Mouse (Mus musculus): ENCODE results near the gene Pecr.
A peak's percentile ranks its signal among the peaks of the same experiment; 100 is the strongest.
"Not testable (repeated sequence)": the region's sequence is repeated elsewhere in the genome, so short reads cannot be mapped to it uniquely, and the experiment has no call there.

The Pecr gene

GRCm38 (mm10) chr1:72288527-72289150, 4.5 kb upstream of the Pecr start:
- DNase-seq (ENCODE audit: low spot score in 2 of 2) = no peak

- DNase-seq (ENCODE audit: low spot score in 2 of 2) = no peak
Measured at GRCm38 (mm10) chr1:72287893-72288292, 3.8 kb upstream of the Pecr start.

DNA sequence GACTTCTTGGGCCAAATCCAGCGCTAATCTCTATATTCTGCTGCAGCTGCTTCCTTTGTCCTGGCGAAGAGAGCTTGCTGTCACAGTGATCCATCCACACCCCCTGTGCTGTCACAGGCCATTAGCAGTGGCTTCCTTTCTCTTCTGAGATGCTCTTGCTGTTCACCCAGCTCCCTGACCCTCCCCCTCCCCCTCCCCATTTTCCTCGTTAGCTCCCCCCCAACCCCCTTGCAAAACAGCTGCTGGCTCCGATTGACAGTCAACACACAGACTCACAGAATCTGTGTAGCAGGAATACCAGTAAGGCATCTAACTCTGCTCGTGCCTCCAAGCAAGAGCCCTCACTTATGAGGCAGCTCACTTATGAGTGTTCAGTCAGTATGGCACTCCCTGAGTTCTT, 2.8 kb upstream of the Pecr start:
- no peak for DNase-seq (ENCODE audit: low spot score in 2 of 2)

GRCm38 (mm10) chr1:72284539-72284938, 425 bp upstream of the Pecr start:
- no peak for DNase-seq (ENCODE audit: low spot score in 2 of 2)

DNA sequence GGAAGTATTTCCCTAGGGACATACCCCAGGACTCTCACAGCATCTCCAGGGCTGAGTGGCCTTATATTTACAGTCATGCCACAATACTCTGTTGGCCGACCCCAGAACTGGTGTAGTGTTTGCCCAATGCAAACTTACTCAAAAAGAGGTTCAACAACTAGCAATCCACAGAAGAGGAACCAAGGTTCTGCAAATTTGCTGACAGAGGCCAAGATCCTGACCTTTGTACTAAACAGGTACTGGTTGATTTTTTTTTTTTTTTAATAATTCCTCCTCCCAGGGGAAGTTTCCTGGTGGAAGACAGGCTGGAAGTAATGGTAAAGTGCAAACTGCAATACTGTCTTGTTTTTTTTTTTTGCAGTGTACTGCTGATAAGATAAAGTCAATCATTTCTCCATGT, 1.5 kb downstream of the Pecr start:
- no peak for DNase-seq (ENCODE audit: low spot score in 2 of 2)

DNA sequence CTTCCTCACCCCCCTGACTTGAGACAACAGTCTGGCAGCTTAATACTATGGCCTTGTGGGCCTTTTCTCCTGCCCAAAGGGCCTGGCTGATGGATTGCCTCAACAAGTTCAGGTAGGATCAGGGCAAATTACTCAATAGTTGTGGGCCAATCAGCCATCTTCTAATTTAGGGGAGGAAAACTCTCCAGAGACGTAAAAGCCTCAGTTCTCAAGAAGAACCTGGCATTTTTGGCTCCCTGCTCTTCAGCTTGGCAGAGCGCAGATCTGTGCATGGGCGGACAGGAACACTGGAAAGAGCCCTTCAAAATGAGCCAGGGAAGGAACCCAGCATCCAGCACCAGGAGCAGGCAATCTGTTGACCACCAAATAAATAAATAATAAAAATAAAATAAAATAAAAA, 6.0 kb downstream of the Pecr start:
- no peak for DNase-seq (ENCODE audit: low spot score in 2 of 2)

DNA sequence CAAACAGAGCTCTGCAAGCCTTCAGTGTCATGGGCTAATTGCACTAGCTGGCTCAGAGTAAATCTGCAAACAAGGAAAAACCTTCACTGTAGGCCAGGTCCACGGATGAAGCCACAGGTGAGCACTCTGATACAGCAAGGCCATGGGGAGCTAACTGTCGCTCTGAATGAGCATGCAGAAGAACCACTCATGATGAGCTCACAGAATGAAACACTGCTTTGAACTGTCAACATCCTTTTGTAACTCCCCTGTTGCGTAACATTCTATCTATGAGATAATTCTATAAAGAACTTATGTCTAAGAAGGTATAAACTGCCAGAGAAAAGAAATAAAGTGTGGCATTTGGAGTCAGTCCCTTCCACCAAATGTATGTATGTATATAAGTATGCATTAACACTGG, 21.0 kb downstream of the Pecr start:
- DNase-seq (ENCODE audit: low spot score in 2 of 2) = no peak

- DNase-seq (ENCODE audit: low spot score in 2 of 2) = no peak
Measured at GRCm38 (mm10) chr1:72256381-72257256, 27.5 kb downstream of the Pecr start.

DNA sequence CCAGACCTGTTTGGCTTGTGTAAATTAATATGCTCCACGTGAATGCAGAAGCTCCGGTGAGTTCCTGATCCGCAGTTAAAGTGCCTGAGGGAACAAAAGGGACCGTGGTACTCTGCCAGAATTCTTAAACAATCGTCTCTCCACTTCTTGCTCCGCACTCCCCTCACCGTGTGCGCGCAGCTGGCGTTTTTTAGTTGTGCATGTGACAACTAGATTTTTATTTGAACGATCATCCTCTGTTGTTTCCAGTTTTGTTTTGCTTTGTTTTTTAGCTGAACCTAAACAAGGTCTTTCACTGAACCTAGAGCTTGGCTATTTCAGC, 28.3 kb downstream of the Pecr start:
- no peak for DNase-seq (ENCODE audit: low spot score in 2 of 2)

- DNase-seq (ENCODE audit: low spot score in 2 of 2) = peak in 1 of 2 experiments; percentile 48
Measured at GRCm38 (mm10) chr1:72255062-72255853, 28.9 kb downstream of the Pecr start.

GRCm38 (mm10) chr1:72254545-72255061, 29.5 kb downstream of the Pecr start:
- DNase-seq (ENCODE audit: low spot score in 2 of 2) = peak; percentile 86 to 89

- no peak for DNase-seq (ENCODE audit: low spot score in 2 of 2)
Measured at GRCm38 (mm10) chr1:72253881-72254491, 30.1 kb downstream of the Pecr start.

GRCm38 (mm10) chr1:72251806-72252205, 32.3 kb downstream of the Pecr start:
- no peak for DNase-seq (ENCODE audit: low spot score in 2 of 2)

DNA sequence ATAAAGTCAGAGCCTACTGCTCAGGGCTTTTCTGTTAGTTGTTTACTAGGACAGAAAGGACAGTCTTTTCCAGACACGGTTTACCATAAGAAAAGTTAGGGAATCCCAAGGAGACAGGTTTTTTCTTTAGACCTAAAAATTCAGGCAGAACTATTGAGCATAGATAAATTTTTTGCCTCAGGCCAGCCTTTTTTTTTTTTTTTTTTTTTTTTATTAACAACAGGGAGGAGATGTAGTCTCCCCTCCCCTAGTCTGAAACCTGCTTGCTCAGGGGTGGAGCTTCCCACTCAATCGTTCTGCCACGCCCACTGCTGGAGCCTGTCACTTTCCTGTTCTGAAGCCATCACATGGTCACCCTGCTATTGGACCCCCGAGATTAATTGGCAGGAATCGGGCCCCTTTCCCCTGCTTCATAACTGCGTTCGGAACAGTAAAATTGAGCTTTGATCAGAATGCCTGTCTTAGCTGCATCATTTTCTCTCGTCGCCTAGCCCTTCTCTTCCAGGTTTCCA, 35.8 kb downstream of the Pecr start:
- not testable (repeated sequence) for DNase-seq (ENCODE audit: low spot score in 2 of 2)

- DNase-seq (ENCODE audit: low spot score in 2 of 2) = no peak
Measured at GRCm38 (mm10) chr1:72244317-72245036, 39.6 kb downstream of the Pecr start.

GRCm38 (mm10) chr1:72243656-72244316, 40.3 kb downstream of the Pecr start:
- DNase-seq (ENCODE audit: low spot score in 2 of 2) = peak; percentile 94 to 95

- no peak for DNase-seq (ENCODE audit: low spot score in 2 of 2)
Measured at GRCm38 (mm10) chr1:72242581-72243143, 41.5 kb downstream of the Pecr start.

DNA sequence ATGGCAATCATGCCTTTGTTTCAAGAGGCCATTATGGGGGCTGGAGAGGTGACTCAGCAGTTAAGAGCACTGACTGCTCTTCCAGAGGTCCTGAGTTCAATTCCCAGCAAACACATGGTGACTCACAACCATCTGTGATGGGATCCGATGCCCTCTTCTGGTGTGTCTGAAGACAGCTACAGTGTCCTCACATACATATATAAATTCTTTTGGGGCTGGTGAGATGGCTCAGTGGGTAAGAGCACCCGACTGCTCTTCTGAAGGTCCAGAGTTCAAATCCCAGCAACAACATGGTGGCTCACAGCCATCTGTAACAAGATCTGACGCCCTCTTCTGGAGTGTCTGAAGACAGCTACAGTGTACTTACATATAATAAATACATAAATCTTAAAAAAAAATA, 45.0 kb downstream of the Pecr start:
- not testable (repeated sequence) for DNase-seq (ENCODE audit: low spot score in 2 of 2)

DNA sequence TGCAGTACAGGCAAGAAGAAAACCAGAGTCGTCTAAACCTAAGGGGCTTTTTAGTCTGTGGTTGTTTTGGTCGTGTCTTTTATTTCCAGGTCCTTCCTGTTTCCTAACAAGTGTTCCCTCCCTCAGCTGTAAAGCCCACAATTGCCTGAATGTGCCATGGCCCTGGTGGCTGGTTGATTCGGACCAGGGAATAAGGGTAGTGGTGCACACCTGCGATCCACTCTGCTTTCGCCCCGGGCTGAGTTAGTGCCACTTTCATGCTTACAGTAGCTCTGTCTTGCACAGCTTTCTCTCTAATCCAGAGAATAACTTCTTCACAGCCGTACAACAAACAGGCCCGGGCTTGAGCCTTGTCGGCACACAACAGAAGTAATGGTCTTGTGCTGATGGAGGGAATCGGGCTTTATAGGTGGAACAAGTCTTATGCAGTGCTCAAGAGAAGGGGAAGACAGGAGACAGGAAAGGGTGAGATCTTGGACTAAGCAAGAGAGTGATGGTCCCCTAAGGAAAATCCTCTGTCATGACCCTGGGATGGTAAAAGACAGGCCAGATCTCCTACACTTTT, 46.0 kb downstream of the Pecr start:
- no peak for DNase-seq (ENCODE audit: low spot score in 2 of 2)

Data from urinary bladder, postnatal 4 days (tissue).